Comparison of ENCODE assay signal across 31 mouse cellular contexts in the genomic region with DNA sequence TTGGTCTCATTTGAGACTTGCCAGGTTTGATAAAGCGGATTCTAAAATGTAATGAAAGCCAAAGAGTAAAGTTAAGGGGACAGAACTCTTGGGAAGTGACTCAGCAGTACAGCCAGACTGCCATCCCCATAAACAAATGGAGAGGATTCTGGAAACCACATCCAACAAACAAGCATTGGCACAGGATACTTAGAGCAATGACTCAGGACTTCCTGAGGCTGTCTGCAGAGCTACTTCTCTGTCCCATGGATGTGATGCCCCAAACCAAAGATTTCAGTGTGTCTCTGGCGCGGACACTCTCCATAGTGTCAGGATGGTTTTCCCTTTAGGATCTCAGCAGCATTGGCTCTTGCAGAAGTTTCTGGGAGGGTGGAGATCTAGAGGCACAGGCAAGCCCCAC. TPM values are rescaled to one million over a fixed set of nuclear protein-coding genes. Genes with fewer than 3 reads are reported as not detected.
A peak's percentile ranks its signal among the peaks of the same experiment; 100 is the strongest.
DNase-seq lines count a peak whose midpoint lies in the region; ATAC-seq and TF ChIP-seq lines count a peak whose summit lies in the region.
"Had no signal": no experiment of that assay in that cellular context is flagged by ENCODE, and none has a peak within 500 bp of the region (broad histone marks: within the 10 kb centered on the region; RNA-seq: fewer than 3 reads in every experiment).

No protein-coding gene starts in this region.

- H3K79me3 ChIP-seq in C2C12 (ENCODE audit: low read depth): no peaks in the 10 kb centered on the region

- no peak for TF ChIP-seq CTCF in C2C12 (IDR thresholded peaks at IDR 0.05; ENCODE audit: control insufficient read depth, insufficient read depth, insufficient read length)
- no peak for TF ChIP-seq CTCF in gastrocnemius, adult 2 months (IDR thresholded peaks at IDR 0.05)

- H3K27ac ChIP-seq in liver, embryonic 15.5 days (replicated peaks): no peak overlapping the region
- H3K27ac ChIP-seq in liver, embryonic 11.5 days (ENCODE audit: low read depth, low read length): no peak overlapping the region
- H3K27ac ChIP-seq in gastrocnemius, adult 2 months: no peak overlapping the region
- H3K27ac ChIP-seq: embryonic facial prominence, embryonic 10.5 days; forebrain, embryonic 13.5 days; hindbrain, embryonic 14.5 days; left cerebral cortex, adult 2 months; midbrain, embryonic 12.5 days; neural tube, embryonic 12.5 days had no signal

- H3ac ChIP-seq in C2C12 (ENCODE audit: control insufficient read depth, insufficient read length, low read depth): no peak overlapping the region
- H3ac ChIP-seq in myocyte (ENCODE audit: control insufficient read depth, insufficient read length): no peak overlapping the region

- DNase-seq in liver, embryonic 11.5 days (ENCODE audit: low spot score): no peak
- DNase-seq in adipocyte (ENCODE audit: low spot score): peak; percentile 18
- DNase-seq in embryo, embryonic 9.5 days (ENCODE audit: extremely low spot score): no peak
- no peak for DNase-seq in gastrocnemius, adult 2 months
- DNase-seq: adrenal gland, postnatal 14 days; cerebellum, adult 9-10 months; heart, postnatal 4 days; kidney, adult 8-10 months; kidney, postnatal 10 days; retina, postnatal 1 day; right cerebral cortex, postnatal 25 days had no signal

- no peak for TF ChIP-seq POLR2A in myocyte (IDR thresholded peaks at IDR 0.05; ENCODE audit: insufficient read length, low read depth)

- no peaks in the 10 kb centered on the region for H3K79me2 ChIP-seq in C2C12 (ENCODE audit: control insufficient read depth, insufficient read depth)
- H3K79me2 ChIP-seq in myocyte (ENCODE audit: control insufficient read depth, insufficient read depth): no peaks in the 10 kb centered on the region

- H3K9ac ChIP-seq in liver, embryonic 15.5 days: no peak overlapping the region
- no peak overlapping the region for H3K9ac ChIP-seq in liver, embryonic 11.5 days (ENCODE audit: low read depth, low read length)
- H3K9ac ChIP-seq: forebrain, embryonic 13.5 days; hindbrain, embryonic 14.5 days; midbrain, embryonic 12.5 days; neural tube, embryonic 12.5 days had no signal

- H3K27me3 ChIP-seq in liver, embryonic 15.5 days: no peaks in the 10 kb centered on the region
- no peaks in the 10 kb centered on the region for H3K27me3 ChIP-seq in liver, embryonic 11.5 days (replicated peaks; ENCODE audit: control insufficient read depth, insufficient read depth, low read length)
- H3K27me3 ChIP-seq in C2C12 (ENCODE audit: control insufficient read depth, insufficient read depth, insufficient read length) (no peaks in the 10 kb centered on the region), myocyte (ENCODE audit: control insufficient read depth, insufficient read depth, insufficient read length) (no peaks in the 10 kb centered on the region)
- H3K27me3 ChIP-seq: forebrain, embryonic 13.5 days; midbrain, embryonic 12.5 days; neural tube, embryonic 12.5 days had no signal

- H3K36me3 ChIP-seq in liver, embryonic 15.5 days (replicated peaks): no peaks in the 10 kb centered on the region
- H3K36me3 ChIP-seq in liver, embryonic 11.5 days (ENCODE audit: control insufficient read depth, insufficient read depth, low read length): no peaks in the 10 kb centered on the region
- H3K36me3 ChIP-seq in C2C12 (ENCODE audit: control insufficient read depth, insufficient read depth) (no peaks in the 10 kb centered on the region), myocyte (ENCODE audit: control insufficient read depth, insufficient read depth) (no peaks in the 10 kb centered on the region)
- H3K36me3 ChIP-seq: embryonic facial prominence, embryonic 10.5 days; midbrain, embryonic 12.5 days; neural tube, embryonic 12.5 days had no signal

- no peak overlapping the region for H3K4me3 ChIP-seq in liver, embryonic 15.5 days (replicated peaks)
- no peak overlapping the region for H3K4me3 ChIP-seq in liver, embryonic 11.5 days (ENCODE audit: low read depth, low read length)
- H3K4me3 ChIP-seq in C2C12 (ENCODE audit: insufficient read depth, poor library complexity, severe bottlenecking): no peak overlapping the region
- H3K4me3 ChIP-seq in myocyte: no peak overlapping the region
- H3K4me3 ChIP-seq in gastrocnemius, adult 2 months: no peak overlapping the region
- H3K4me3 ChIP-seq: embryonic facial prominence, embryonic 10.5 days; forebrain, embryonic 13.5 days; left cerebral cortex, adult 2 months; midbrain, embryonic 12.5 days; neural tube, embryonic 12.5 days had no signal

- H3K4me1 ChIP-seq in liver, embryonic 15.5 days (replicated peaks): peaks cover 4% of the 10 kb centered on the region; the same call in 1 of the 2 replicates
- no peaks in the 10 kb centered on the region for H3K4me1 ChIP-seq in liver, embryonic 11.5 days (replicated peaks; ENCODE audit: control insufficient read depth, insufficient read depth, low read length)
- H3K4me1 ChIP-seq: embryonic facial prominence, embryonic 10.5 days; forebrain, embryonic 13.5 days; midbrain, embryonic 12.5 days; neural tube, embryonic 12.5 days had no signal

- 62% methylated on average over 3 of the region's 3 CpGs for WGBS in liver, embryonic 15.5 days (ENCODE audit: insufficient replicate concordance)
- 75% methylated on average over 3 of the region's 3 CpGs for WGBS in liver, embryonic 11.5 days

- ATAC-seq in liver, embryonic 15.5 days (ENCODE audit: insufficient read depth): peak; percentile 37
- ATAC-seq in liver, embryonic 11.5 days (replicated peaks; ENCODE audit: low FRiP score): no peak
- ATAC-seq: forebrain, embryonic 13.5 days; lung, postnatal 0 days had no signal

- no peaks in the 10 kb centered on the region for H3K9me3 ChIP-seq in liver, embryonic 15.5 days (replicated peaks)
- no peaks in the 10 kb centered on the region for H3K9me3 ChIP-seq in liver, embryonic 11.5 days (ENCODE audit: control insufficient read depth, low read length)
- H3K9me3 ChIP-seq: embryonic facial prominence, embryonic 10.5 days; forebrain, embryonic 13.5 days; midbrain, embryonic 12.5 days; neural tube, embryonic 12.5 days had no signal

- no peak overlapping the region for H3K4me2 ChIP-seq in liver, embryonic 15.5 days
- H3K4me2 ChIP-seq in liver, embryonic 11.5 days: no peak overlapping the region
- peak overlapping the region; percentile 54 for H3K4me2 ChIP-seq in myocyte (ENCODE audit: low read depth)
- H3K4me2 ChIP-seq: forebrain, embryonic 13.5 days; hindbrain, embryonic 14.5 days; midbrain, embryonic 12.5 days; neural tube, embryonic 12.5 days had no signal

- intact Hi-C loops in gastrocnemius, adult 2 months (cut with DNase I): no loop called here

TF ChIP-seq in C2C12, 6 proteins besides CTCF, POLR2A, EP300 and RAD21:
- peak; percentile 31 for TF ChIP-seq FOSL1 (IDR thresholded peaks at IDR 0.05; ENCODE audit: insufficient read depth, low read length, poor library complexity, severe bottlenecking)
- no peak for TF ChIP-seq MYOG (IDR thresholded peaks at IDR 0.05; ENCODE audit: control insufficient read depth, extremely low read depth, insufficient read length)
- TF ChIP-seq CEBPB (IDR thresholded peaks at IDR 0.05; ENCODE audit: low read depth): no peak
- TF ChIP-seq USF1 (IDR thresholded peaks at IDR 0.05; ENCODE audit: low read depth): no peak
- TF ChIP-seq MYOD1 (IDR thresholded peaks at IDR 0.05; ENCODE audit: control insufficient read depth, insufficient read length, low read depth): no peak
- TF ChIP-seq MAX (IDR thresholded peaks at IDR 0.05): peak; percentile 32

TF ChIP-seq in myocyte, 11 proteins besides CTCF, POLR2A, EP300 and RAD21:
- TF ChIP-seq POLR2AphosphoS2 (IDR thresholded peaks at IDR 0.05; ENCODE audit: insufficient read length, low read depth) (no peak), SRF (IDR thresholded peaks at IDR 0.05; ENCODE audit: control insufficient read depth, insufficient read length, low read depth) (no peak), MAX (IDR thresholded peaks at IDR 0.05; ENCODE audit: low read depth) (no peak), TCF12 (IDR thresholded peaks at IDR 0.05; ENCODE audit: insufficient read depth, poor library complexity, severe bottlenecking) (no peak), MYOG (IDR thresholded peaks at IDR 0.05; ENCODE audit: control insufficient read depth in 1 of 3, insufficient read depth in 1 of 3, insufficient read length in 2 of 3, low read depth in 2 of 3) (no peak), MYOD1 (IDR thresholded peaks at IDR 0.05; ENCODE audit: control insufficient read depth in 1 of 3, insufficient read length in 2 of 3, low read depth in 2 of 3) (no peak), REST (IDR thresholded peaks at IDR 0.05; ENCODE audit: insufficient read depth, insufficient read length) (no peak), TCF3 (IDR thresholded peaks at IDR 0.05; ENCODE audit: insufficient read length, low read depth) (no peak), E2F4 (IDR thresholded peaks at IDR 0.05; ENCODE audit: insufficient read depth) (no peak), CEBPB (IDR thresholded peaks at IDR 0.05; ENCODE audit: insufficient read depth, poor library complexity, severe bottlenecking) (no peak), USF1 (IDR thresholded peaks at IDR 0.05; ENCODE audit: low read depth) (no peak)
TF ChIP-seq in myocyte: peak in this region for 0.

RNA-seq across cellular contexts. Expression of gene Gm17332, which starts 25.2 kb away (rescaled TPM):
- not detected in 2 replicates for polyA plus RNA-seq in liver, embryonic 15.5 days (2015; fragmentation: Nextera tagmentation; extraction: Ambion mirVana)
- not detected in 2 replicates for polyA plus RNA-seq in liver, embryonic 11.5 days (2014; fragmentation: Nextera tagmentation; extraction: Ambion mirVana)
- polyA plus RNA-seq in C2C12 (2012; fragmentation: generic; extraction: Trizol) (not detected), myocyte (2012; fragmentation: generic; extraction: Trizol) (not detected)
- not detected for total RNA-seq in gastrocnemius, adult 2 months (2021)
- total RNA-seq: adrenal gland, postnatal 14 days; gastrocnemius, adult 18-20 months; granulocyte monocyte progenitor cell, adult 5-6 weeks; heart, postnatal 4 days; layer of hippocampus, postnatal 10 days; left cerebral cortex, adult 2 months; left cerebral cortex, postnatal 36 days had no signal
- polyA plus RNA-seq: embryonic facial prominence, embryonic 10.5 days; forebrain, embryonic 13.5 days; heart, embryonic 16.5 days; hindbrain, embryonic 14.5 days; intestine, embryonic 14.5 days; limb, embryonic 14.5 days; liver, embryonic 16.5 days; lung, postnatal 0 days; midbrain, embryonic 12.5 days; neural tube, embryonic 12.5 days; spleen, adult 2 months; testis, adult 2 months had no signal
